Mouse (Mus musculus) urinary bladder, postnatal 36 days (tissue): Measurements from ENCODE around the gene Melk.

ENCODE experiments used
- DNase-seq, 2 experiments: peaks; one replicate each; pipeline ENCODE4 v3.0.0; 2022; ENCODE audit warnings: low spot score in 2 of 2, mixed read lengths in 1 of 2

Melk gene

GRCm38 (mm10) chr4:44300781-44301750 lies at the start of gene Melk:
Gene Melk (plus strand): TSS chr4:44300876.
- peak; percentile 58 to 71 for DNase-seq

DNA sequence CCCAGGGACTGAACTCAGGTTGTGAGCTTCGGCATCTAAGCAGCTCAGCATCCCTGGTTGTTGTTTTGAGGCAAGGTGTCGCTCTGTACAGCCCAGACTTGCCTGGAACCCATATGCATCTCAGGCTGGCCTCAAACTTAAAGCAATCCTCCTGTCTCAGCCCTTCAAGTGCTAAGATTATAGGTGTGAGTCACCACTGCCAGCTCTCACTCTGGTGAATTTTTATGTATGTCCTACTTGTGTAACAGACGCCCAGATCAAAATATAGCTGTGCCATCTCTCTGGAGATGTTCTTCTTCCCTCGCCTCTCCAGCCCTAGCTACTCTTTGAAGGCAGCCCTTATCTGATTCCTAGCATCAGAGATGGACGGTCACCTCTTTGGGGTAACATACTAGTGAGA lies 49.2 kb upstream of the Melk start:
- DNase-seq: no peak

GRCm38 (mm10) chr4:44251966-44252916 lies 48.4 kb upstream of the Melk start:
- DNase-seq: no peak

- DNase-seq: no peak
Observed at GRCm38 (mm10) chr4:44253191-44253590, 47.5 kb upstream of the Melk start.

DNA sequence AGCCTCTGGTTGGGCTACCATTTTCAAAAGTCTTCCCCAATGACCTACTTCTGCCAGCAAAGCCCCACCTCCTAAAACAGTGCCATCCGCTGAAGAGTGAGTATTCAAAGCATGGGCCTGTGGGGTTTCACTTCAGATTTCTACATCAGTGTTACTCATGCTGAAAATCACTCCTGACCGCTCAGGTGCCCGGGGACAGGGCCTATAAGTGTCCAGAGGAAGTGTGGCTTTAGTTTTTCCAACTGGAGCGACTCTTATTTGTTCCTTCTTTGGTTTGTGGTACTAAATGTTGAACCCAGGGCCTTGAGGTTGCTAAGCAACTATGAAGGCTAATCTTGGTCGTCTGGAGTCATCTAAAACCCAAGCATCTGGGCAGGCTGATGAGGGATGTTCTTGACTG lies 46.1 kb upstream of the Melk start:
- no peak for DNase-seq

GRCm38 (mm10) chr4:44259126-44259525 lies 41.5 kb upstream of the Melk start:
- DNase-seq: no peak

DNA sequence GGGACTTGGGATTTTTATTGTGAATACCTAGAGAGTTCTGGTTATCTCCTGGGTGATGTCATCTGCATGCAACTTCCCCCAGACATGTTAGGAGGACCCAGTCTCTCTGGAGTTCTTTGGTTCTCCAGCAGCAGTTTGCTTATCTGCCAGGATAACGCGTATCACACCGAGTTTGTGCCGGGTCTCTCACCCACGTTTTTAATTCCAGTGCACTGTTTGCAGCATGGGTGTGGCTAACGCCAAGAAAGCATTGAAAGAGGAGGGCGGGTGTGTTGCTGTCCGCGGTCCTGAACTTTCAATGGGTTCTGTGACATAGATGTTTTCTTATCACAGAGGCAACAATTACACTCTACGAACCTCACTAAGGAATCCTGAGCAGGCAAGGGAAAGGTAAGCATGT lies 40.4 kb upstream of the Melk start:
- DNase-seq: peak; percentile 35 to 44

DNA sequence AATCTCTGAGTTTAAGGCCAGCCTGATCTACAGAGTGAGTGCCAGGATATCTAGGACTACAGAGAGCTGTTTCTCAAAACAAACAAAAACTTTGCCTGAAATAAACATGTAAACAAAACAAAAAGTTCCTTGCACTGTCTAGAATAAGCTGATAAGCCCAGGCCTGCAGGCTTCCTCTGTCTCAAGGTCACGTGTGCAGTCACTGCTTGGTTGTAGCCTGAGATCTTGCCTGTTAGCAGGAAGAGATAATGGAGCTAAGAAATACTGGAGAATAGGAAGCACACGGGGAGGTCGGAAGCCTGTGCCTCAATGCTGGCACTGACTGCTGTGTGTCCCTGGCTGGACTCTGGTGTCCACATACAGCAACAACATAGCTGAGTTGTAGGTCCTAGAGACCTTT lies 35.2 kb upstream of the Melk start:
- no peak for DNase-seq

DNA sequence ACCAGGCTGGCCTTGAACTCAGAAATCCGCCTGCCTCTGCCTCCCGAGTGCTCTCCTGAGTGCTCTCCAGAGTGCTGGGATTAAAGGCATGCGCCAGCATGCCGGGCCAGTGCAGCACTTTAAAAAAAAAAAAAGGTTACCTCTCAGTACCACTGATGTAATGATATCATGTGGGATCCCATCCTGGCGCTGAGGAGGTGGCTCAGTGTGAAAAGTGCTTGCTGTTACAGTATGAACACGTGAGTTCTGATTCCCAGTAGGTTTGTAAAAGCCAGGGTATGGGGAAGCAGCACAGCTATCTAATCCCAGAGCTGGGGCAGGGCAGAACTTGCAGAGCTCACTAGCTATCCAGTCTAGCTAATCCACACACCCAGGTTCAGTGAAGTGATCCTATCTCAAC lies 33.2 kb upstream of the Melk start:
- no peak for DNase-seq

DNA sequence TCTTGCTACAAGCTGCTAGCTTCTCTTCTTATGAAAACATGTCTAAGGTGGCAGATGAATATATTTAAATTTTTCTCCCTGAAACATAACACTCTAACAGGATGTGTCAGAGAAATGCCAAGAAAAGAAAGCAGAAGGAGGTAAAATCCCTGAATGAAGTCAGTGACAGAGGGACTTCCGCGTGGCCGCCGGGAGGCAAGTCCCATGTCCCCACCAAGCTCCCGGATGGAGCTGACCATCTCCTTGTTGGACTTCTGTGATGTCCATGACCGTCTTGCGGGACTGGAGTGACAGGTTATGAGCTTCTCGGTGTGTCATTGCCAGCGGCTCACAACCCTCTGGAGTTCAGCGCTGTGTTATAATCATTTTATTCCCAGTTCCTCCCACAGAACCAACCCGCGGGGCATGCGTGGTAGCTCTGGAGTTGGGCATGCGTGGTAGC lies 31.3 kb upstream of the Melk start:
- no peak for DNase-seq

DNA sequence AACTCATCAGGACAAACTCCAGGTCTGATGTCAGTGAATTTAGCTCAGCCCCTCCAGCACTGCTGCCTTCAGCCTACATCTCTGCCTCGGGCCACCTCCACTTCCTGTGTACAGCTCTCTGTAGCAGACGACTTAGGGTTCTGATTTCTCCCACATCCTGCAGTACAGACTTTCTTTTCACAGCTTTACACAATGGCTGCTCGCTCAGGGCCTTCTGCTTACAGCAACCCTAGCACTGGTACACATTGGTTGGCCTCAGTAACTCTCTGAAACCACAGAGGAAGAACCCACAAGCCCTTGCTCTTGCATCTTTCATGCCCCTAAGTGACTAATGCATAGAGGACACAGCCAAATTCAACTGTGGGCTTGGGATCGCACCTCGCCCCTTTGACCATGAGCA lies 29.5 kb upstream of the Melk start:
- no peak for DNase-seq

- DNase-seq: peak; percentile 11 to 15
Observed at GRCm38 (mm10) chr4:44281597-44282265, 18.9 kb upstream of the Melk start.

DNA sequence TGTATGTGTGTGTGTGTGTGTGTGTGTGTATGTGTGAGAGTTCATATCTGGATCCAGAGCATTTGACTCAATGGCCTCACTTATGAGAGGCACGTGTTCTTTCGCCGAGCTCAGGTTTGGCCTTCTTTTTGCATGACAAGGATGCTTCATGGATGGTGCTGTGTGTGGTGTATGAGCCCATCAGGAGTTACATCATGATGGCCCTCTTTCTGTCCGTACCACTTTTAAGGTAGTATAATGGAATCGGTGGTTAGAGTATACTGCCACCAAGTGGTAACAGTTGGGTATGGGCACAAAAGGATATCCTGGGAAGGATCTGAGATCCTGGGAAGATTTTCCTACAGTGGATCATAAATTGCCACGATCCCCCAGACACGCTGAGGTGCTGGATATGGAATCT lies 8.1 kb upstream of the Melk start:
- DNase-seq: peak; percentile 26

DNA sequence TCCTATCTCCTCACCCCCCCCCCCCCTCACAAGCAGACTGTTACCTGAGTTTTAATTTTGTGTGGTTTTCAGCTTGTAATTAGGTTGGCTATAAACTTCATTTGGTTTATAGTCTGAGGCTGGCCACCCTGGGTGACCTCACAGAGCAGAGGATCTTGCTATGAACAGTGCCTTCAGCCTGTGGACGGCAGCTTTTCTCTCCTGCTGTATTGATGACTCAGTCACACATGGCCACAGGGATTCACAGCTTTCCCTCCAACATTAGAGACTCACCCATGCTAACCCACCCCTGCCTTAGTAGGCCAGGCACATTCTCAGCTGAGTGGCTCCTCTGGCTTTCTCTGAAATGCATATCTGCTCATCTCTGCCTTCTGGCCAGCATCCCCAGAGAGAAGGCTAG lies 4.8 kb upstream of the Melk start:
- DNase-seq: no peak

DNA sequence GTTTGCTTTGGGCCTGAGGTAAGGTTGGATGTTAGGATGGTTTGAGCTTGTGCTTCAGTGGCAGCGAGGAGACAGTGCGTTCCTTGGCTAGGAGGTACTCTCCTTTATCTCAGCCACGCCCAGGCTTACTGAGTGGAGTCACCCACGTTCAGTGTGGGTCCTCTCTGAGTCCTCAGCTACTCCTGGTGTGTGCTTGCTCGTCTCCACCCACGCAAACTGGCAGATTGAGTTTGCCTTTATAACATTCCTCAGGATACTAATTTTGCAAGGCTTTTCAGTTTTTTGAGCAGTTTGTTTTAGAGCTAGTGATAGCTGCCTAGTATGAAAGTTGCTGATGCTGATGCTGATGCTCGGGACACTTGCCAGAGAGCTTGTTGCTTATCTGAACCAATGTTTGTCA lies 5.9 kb downstream of the Melk start:
- no peak for DNase-seq

DNA sequence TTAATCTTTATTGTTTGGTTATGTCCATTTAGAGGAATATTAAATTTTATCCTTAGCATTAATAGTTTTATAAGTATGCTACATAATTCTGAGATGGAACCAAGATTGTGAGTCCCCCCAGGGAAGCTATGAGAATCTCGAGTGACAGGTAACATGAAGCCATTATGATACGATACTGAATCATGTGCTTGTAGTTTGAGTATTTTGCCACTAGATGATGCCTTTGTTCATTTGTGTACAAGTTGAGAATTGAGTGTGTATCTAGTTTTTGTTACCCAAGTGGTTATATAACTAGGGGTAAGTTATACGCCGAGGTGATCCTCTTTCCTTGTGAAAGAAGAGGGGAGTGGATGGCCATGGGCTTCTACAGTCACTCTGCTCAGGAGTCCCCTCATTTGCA lies 9.8 kb downstream of the Melk start:
- no peak for DNase-seq

GRCm38 (mm10) chr4:44310911-44311310 lies 10.2 kb downstream of the Melk start:
- no peak for DNase-seq

- no peak for DNase-seq
Observed at GRCm38 (mm10) chr4:44316270-44316809, 15.7 kb downstream of the Melk start.

- DNase-seq: no peak
Observed at GRCm38 (mm10) chr4:44320448-44320847, 19.8 kb downstream of the Melk start.

- no peak for DNase-seq
Observed at GRCm38 (mm10) chr4:44322124-44322523, 21.4 kb downstream of the Melk start.

DNA sequence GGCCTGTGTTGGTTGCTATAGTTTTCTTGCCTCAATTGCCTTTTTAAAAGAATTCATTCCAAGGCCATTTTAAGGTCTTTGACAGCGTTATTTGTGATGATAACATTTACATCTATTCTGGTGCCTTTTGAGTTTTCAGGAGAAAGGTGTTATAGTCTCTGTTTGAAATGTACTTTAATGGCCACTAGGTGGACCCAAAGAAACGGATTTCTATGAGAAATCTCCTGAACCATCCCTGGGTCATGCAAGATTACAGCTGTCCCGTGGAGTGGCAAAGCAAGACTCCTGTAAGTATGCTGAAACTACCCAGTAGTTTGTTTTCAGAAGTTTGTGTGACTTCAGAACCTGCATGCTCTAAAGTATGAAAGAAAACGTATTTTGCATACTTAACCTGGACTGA lies 24.8 kb downstream of the Melk start:
- DNase-seq: no peak

- no peak for DNase-seq
Observed at GRCm38 (mm10) chr4:44326721-44327120, 26.0 kb downstream of the Melk start.
